10 mouse cellular contexts compared by ENCODE assay signal in genomic region chr14:27182646-27183438, GRCm38 (mm10).
DNase-seq lines count a peak whose midpoint lies in the region; ATAC-seq and TF ChIP-seq lines count a peak whose summit lies in the region.
"Had no signal": no experiment of that assay in that cellular context is flagged by ENCODE, and none has a peak within 500 bp of the region (broad histone marks: within the 10 kb centered on the region; RNA-seq: fewer than 3 reads in every experiment).

No protein-coding gene starts in this region.

- no peaks in the 10 kb centered on the region for H3K9me3 ChIP-seq in heart, embryonic 15.5 days (replicated peaks)
- H3K9me3 ChIP-seq in E14TG2a.4 (ENCODE audit: low read length): no peaks in the 10 kb centered on the region
- no peaks in the 10 kb centered on the region for H3K9me3 ChIP-seq in limb, embryonic 12.5 days
- H3K9me3 ChIP-seq: hindbrain, embryonic 12.5 days had no signal

- peaks cover 38% of the 10 kb centered on the region for H3K4me1 ChIP-seq in heart, embryonic 15.5 days (replicated peaks)
- peaks cover 26% of the 10 kb centered on the region for H3K4me1 ChIP-seq in E14TG2a.4 (replicated peaks; ENCODE audit: low read depth, low read length)
- peaks cover 18% of the 10 kb centered on the region for H3K4me1 ChIP-seq in limb, embryonic 12.5 days (replicated peaks)
- H3K4me1 ChIP-seq: hindbrain, embryonic 12.5 days had no signal

- no peak overlapping the region for H3K4me3 ChIP-seq in heart, embryonic 15.5 days
- peak overlapping the region; percentile 27 for H3K4me3 ChIP-seq in E14TG2a.4 (replicated peaks; ENCODE audit: low read length)
- H3K4me3 ChIP-seq in limb, embryonic 12.5 days (replicated peaks): no peak overlapping the region
- H3K4me3 ChIP-seq: hindbrain, embryonic 12.5 days had no signal

- no peak overlapping the region for H3K4me2 ChIP-seq in heart, embryonic 15.5 days
- no peak overlapping the region for H3K4me2 ChIP-seq in limb, embryonic 12.5 days
- H3K4me2 ChIP-seq: hindbrain, embryonic 12.5 days; lung, embryonic 14.5 days had no signal

- no peak overlapping the region for H3K9ac ChIP-seq in heart, embryonic 15.5 days
- no peak overlapping the region for H3K9ac ChIP-seq in limb, embryonic 12.5 days (replicated peaks)
- H3K9ac ChIP-seq: hindbrain, embryonic 12.5 days; lung, embryonic 14.5 days had no signal

- intact Hi-C loops in heart, postnatal 10 days (cut with DNase I): loop anchor here (1.0 to 2.0 kb wide), 4 partner anchors 38 to 152 kb away; partner anchors contain the start of gene Il17rd

- WGBS in heart, embryonic 15.5 days: 65% methylated on average over 11 of the region's 11 CpGs
- WGBS in limb, embryonic 12.5 days: 64% methylated on average over 11 of the region's 11 CpGs

- TF ChIP-seq CTCF in E14TG2a.4 (conservative IDR thresholded peaks at IDR 0.05; ENCODE audit: low read length): no peak

- H3K27ac ChIP-seq in heart, embryonic 15.5 days: peak overlapping the region; percentile 63; the same call in 1 of the 2 replicates
- H3K27ac ChIP-seq in limb, embryonic 12.5 days: peak overlapping the region; percentile 53; the same call in 1 of the 2 replicates
- H3K27ac ChIP-seq: hindbrain, embryonic 12.5 days had no signal

- no peaks in the 10 kb centered on the region for H3K36me3 ChIP-seq in heart, embryonic 15.5 days
- no peaks in the 10 kb centered on the region for H3K36me3 ChIP-seq in E14TG2a.4 (ENCODE audit: insufficient read depth, low read length)
- H3K36me3 ChIP-seq in limb, embryonic 12.5 days: no peaks in the 10 kb centered on the region
- H3K36me3 ChIP-seq: hindbrain, embryonic 12.5 days had no signal

- ATAC-seq in heart, embryonic 15.5 days (replicated peaks; ENCODE audit: insufficient number of reproducible peaks, insufficient read depth, low FRiP score, low read depth): no peak
- ATAC-seq in limb, embryonic 12.5 days (ENCODE audit: insufficient number of reproducible peaks, insufficient read depth, low FRiP score, low TSS enrichment, low read depth): peak; percentile 36; the same call in 1 of the 2 replicates

- no peak for DNase-seq in heart, adult 9 months (ENCODE audit: low spot score in 2 of 2)
- peak; percentile 34 for DNase-seq in cerebellum, adult 9-10 months
- no peak for DNase-seq in spleen, postnatal 36 days (ENCODE audit: low spot score in 2 of 2)
- no peak for DNase-seq in heart, postnatal 10 days
- no peak for DNase-seq in spleen, adult 18-20 months

- H3K27me3 ChIP-seq in heart, embryonic 15.5 days: no peaks in the 10 kb centered on the region
- H3K27me3 ChIP-seq in E14TG2a.4 (ENCODE audit: insufficient read depth, low read length): no peaks in the 10 kb centered on the region
- no peaks in the 10 kb centered on the region for H3K27me3 ChIP-seq in limb, embryonic 12.5 days
